Mouse (Mus musculus) G1E (cell line): Measurements from ENCODE around the gene Acp5.

ENCODE experiments used
- CTCF ChIP-seq: IDR thresholded peaks from 2 replicates; pipeline ENCODE4 v1.5.1; 2012; ENCODE audit warnings: low read depth, low read length, inconsistent platforms, mixed read lengths
- GATA1 ChIP-seq: IDR thresholded peaks from 2 replicates; pipeline ENCODE4 v1.6.1; 2012; ENCODE audit warnings: borderline replicate concordance, low read length, inconsistent platforms, mixed read lengths
- POLR2AphosphoS5 ChIP-seq: IDR thresholded peaks from 2 replicates; pipeline ENCODE4 v1.6.1; 2012; ENCODE audit warnings: low read depth, low read length, inconsistent platforms; ENCODE audit not compliant: insufficient replicate concordance
- TAL1 ChIP-seq: conservative IDR thresholded peaks from 2 replicates; pipeline ENCODE4 v1.6.1; 2012; ENCODE audit warnings: low read depth, low read length, inconsistent platforms, mixed read lengths

DNA sequence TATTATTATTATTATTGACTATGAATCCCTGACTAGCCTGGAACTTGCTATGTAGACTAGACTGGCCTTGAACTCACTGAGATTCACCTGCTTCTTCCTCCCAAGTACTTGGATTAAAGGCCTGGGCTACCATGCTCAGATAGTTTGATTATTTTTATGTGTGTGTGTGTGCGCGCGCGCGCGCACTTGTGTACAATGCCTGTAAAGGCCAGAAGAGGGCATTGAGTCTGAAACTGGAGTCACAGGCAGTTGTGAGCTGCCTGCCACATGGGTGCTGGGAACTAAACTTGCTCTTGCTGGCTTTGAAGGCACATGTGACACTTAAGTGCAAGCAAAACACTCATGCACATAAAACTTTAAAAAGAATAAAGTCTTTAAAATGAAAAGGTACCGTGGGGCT is 46.2 kb downstream of the Acp5 start:
- TF ChIP-seq POLR2AphosphoS5 (no peak), CTCF (no peak), GATA1 (no peak), TAL1 (no peak)
